Comparison of ENCODE assay signal across 27 mouse cellular contexts in the genomic region with DNA sequence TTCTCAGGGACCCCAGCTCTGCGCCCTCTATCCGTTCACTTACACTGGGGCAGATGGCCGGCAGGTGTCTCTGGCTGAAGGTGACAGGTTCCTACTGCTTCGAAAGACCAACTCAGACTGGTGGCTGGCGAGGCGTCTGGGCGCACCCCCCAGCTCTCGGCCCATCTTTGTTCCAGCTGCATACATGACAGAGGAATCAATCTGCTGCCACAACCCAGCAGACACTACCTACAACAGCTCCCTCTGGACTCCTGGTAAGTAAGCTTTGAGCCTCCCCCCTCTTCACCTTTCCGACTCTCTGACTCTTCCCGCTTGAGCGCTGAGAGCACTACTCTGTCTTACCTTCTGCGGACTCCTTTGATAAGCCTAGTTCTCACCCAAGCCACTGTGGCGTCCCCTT. TPM values are rescaled to one million over a fixed set of nuclear protein-coding genes. Genes with fewer than 3 reads are reported as not detected.
DNase-seq lines count a peak whose midpoint lies in the region; TF ChIP-seq lines count a peak whose summit lies in the region.
"Had no signal": no experiment of that assay in that cellular context is flagged by ENCODE, and none has a peak within 500 bp of the region (broad histone marks: within the 10 kb centered on the region; RNA-seq: fewer than 3 reads in every experiment).

No protein-coding gene starts in this region.

- TF ChIP-seq POLR2A in ES-Bruce4 (IDR thresholded peaks at IDR 0.05; ENCODE audit: insufficient read depth, low read length) = no peak

- TF ChIP-seq EP300 in ES-Bruce4 (IDR thresholded peaks at IDR 0.05; ENCODE audit: insufficient read depth, low read depth, low read length) = no peak

- H3K36me3 ChIP-seq in ES-Bruce4 (ENCODE audit: control insufficient read depth, insufficient read depth, low read length, poor library complexity, severe bottlenecking) = no peaks in the 10 kb centered on the region
- H3K36me3 ChIP-seq: forebrain, embryonic 12.5 days; limb, embryonic 13.5 days; midbrain, embryonic 15.5 days; neural tube, embryonic 15.5 days had no signal

- no peaks in the 10 kb centered on the region for H3K9me3 ChIP-seq in ES-Bruce4 (replicated peaks; ENCODE audit: control insufficient read depth, insufficient read depth, low read length, poor library complexity, severe bottlenecking)
- H3K9me3 ChIP-seq: forebrain, embryonic 12.5 days; limb, embryonic 13.5 days; midbrain, embryonic 15.5 days; neural tube, embryonic 15.5 days had no signal

- peaks cover 10% of the 10 kb centered on the region for H3K4me1 ChIP-seq in ES-Bruce4 (ENCODE audit: control insufficient read depth, insufficient read depth, low read length)

- TF ChIP-seq CTCF in ES-Bruce4 (IDR thresholded peaks at IDR 0.05; ENCODE audit: low read depth, low read length) = no peak

- DNase-seq in testis, postnatal 10 days (ENCODE audit: low spot score) = peak; percentile 43
- no peak for DNase-seq in testis, postnatal 14 days (ENCODE audit: low spot score)
- peak; percentile 40 for DNase-seq in T-cell, adult 2 months (ENCODE audit: low spot score)
- peak; percentile 44 to 49 for DNase-seq in thymus, postnatal 36 days
- no peak for DNase-seq in adrenal gland, adult 2 months
- no peak for DNase-seq in spleen, postnatal 14 days (ENCODE audit: low spot score in 2 of 2)
- DNase-seq: cerebellum, adult 9-10 months; gastrocnemius, postnatal 14 days; heart, adult 18-20 months; heart, postnatal 36 days; kidney, adult 11 months; lung, adult 2 months; right cerebral cortex, postnatal 14 days had no signal

- H3K4me3 ChIP-seq in ES-Bruce4 (ENCODE audit: low read depth, low read length) = peak overlapping the region; percentile 13
- H3K4me3 ChIP-seq: forebrain, embryonic 12.5 days; limb, embryonic 13.5 days; midbrain, embryonic 15.5 days; myocyte; neural tube, embryonic 15.5 days had no signal

- no peak overlapping the region; the same call in 1 of the 2 replicates for H3K27ac ChIP-seq in ES-Bruce4 (ENCODE audit: insufficient read depth, low read length)
- H3K27ac ChIP-seq: forebrain, embryonic 12.5 days; kidney, postnatal 0 days; limb, embryonic 13.5 days; midbrain, embryonic 15.5 days; neural tube, embryonic 15.5 days; stomach, postnatal 0 days had no signal

- no peaks in the 10 kb centered on the region for H3K27me3 ChIP-seq in ES-Bruce4 (ENCODE audit: control insufficient read depth, insufficient read depth, low read length, poor library complexity, severe bottlenecking)
- H3K27me3 ChIP-seq: CH12.LX had no signal

- peak overlapping the region; percentile 19; the same call in 1 of the 2 replicates for H3K9ac ChIP-seq in ES-Bruce4 (ENCODE audit: low read depth, poor library complexity, severe bottlenecking)
- H3K9ac ChIP-seq: forebrain, embryonic 12.5 days; limb, embryonic 13.5 days; midbrain, embryonic 15.5 days; neural tube, embryonic 15.5 days had no signal

RNA-seq across cellular contexts. Expression of gene Arhgap9, which starts 0.4 kb away (rescaled TPM):
- polyA plus RNA-seq in ES-Bruce4 (2011; ENCODE audit: insufficient read depth, insufficient read length, low read depth, missing spikeins) = 8.5 and 9.1 TPM in 2 replicates
- 1 to 10 TPM; 1.9 to 2.7 TPM for total RNA-seq in adrenal gland, adult 2 months (2021)
- 2.7 and 3.7 TPM in 2 replicates for polyA plus RNA-seq in adrenal gland, adult 2 months (2012; rRNA removed)

RNA-seq across cellular contexts. Expression of gene Mars, which starts 10.6 kb away (rescaled TPM):
- 129 and 136 TPM in 2 replicates for polyA plus RNA-seq in ES-Bruce4 (2011; ENCODE audit: insufficient read depth, insufficient read length, low read depth, missing spikeins)
- total RNA-seq in adrenal gland, adult 2 months (2021) = 100 to 1,000 TPM; 106 to 128 TPM
- 90.6 and 111 TPM in 2 replicates for polyA plus RNA-seq in adrenal gland, adult 2 months (2012; rRNA removed)

RNA-seq across cellular contexts. Expression of gene Gli1, which starts 19.6 kb away (rescaled TPM):
- polyA plus RNA-seq in ES-Bruce4 (2011; ENCODE audit: insufficient read depth, insufficient read length, low read depth, missing spikeins) = 19.8 and 21.4 TPM in 2 replicates
- total RNA-seq in adrenal gland, adult 2 months (2021) = 1 to 10 TPM; 2.6 to 5.0 TPM
- 9.1 and 10.2 TPM in 2 replicates for polyA plus RNA-seq in adrenal gland, adult 2 months (2012; rRNA removed)
- total RNA-seq: common myeloid progenitor, adult 5-6 weeks; megakaryocyte-erythroid progenitor cell, adult 5-6 weeks had no signal

RNA-seq across cellular contexts. Expression of gene Inhbe, which starts 32.0 kb away (rescaled TPM):
- polyA plus RNA-seq in ES-Bruce4 (2011; ENCODE audit: insufficient read depth, insufficient read length, low read depth, missing spikeins) = not detected in 2 replicates
- not detected for total RNA-seq in adrenal gland, adult 2 months (2021)
- polyA plus RNA-seq in adrenal gland, adult 2 months (2012; rRNA removed) = 0.01 and 0.02 TPM in 2 replicates
- total RNA-seq: common myeloid progenitor, adult 5-6 weeks; gastrocnemius, postnatal 14 days; heart, adult 18-20 months; heart, postnatal 36 days; layer of hippocampus, postnatal 25 days; megakaryocyte-erythroid progenitor cell, adult 5-6 weeks had no signal
- polyA plus RNA-seq: embryonic facial prominence, embryonic 11.5 days; forebrain, embryonic 12.5 days; heart, embryonic 14.5 days; kidney, postnatal 0 days; neural tube, embryonic 15.5 days had no signal

RNA-seq across cellular contexts. Expression of gene Mbd6, which starts 33.4 kb away (rescaled TPM):
- 26.2 and 26.7 TPM in 2 replicates for polyA plus RNA-seq in ES-Bruce4 (2011; ENCODE audit: insufficient read depth, insufficient read length, low read depth, missing spikeins)
- total RNA-seq in adrenal gland, adult 2 months (2021) = 10 to 100 TPM; 39.7 to 45.0 TPM
- 99.9 and 105 TPM in 2 replicates for polyA plus RNA-seq in adrenal gland, adult 2 months (2012; rRNA removed)

Comparison
In these comparisons a context has a peak if more than half of its experiments do, and no peak if none do; other contexts are left out.
1. DNase-seq: peak in testis, postnatal 10 days (single experiment), T-cell, adult 2 months (single experiment) and thymus, postnatal 36 days (2 of 2); none in testis, postnatal 14 days (single experiment), adrenal gland, adult 2 months (single experiment) and spleen, postnatal 14 days (0 of 2).